Mouse (Mus musculus) kidney, postnatal 4 days (tissue): ENCODE data around the gene Usp48.

Source experiments
- DNase-seq, 2 experiments: peaks; one replicate each; pipeline ENCODE4 v3.0.0; 2021; ENCODE audit warnings: mixed read lengths in 2 of 2

Gene Usp48

GRCm38 (mm10) chr4:137692107-137692902 is 98.8 kb downstream of the Usp48 start:
- no peak for DNase-seq

DNA sequence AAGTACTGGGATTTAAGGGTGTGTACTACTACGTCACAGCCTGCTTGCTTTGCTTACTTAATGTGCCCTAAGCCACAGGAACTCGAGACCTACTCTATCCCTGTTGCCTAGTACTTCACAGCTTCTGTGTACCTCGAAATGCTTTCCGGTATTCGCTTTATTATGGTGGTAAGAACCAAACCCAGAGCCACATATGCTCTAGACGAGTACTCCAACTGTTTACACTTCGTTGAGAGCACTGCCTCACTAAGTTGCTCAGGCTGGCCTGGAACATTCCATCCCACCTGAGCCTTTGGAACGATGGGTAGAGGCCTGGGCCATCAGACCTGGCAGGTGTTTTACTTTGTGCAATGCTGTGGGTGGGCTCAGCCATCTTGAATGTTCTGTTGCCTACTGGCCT is 101.7 kb downstream of the Usp48 start:
- no peak for DNase-seq

GRCm38 (mm10) chr4:137695900-137696299 is 102.3 kb downstream of the Usp48 start:
- DNase-seq: peak in 1 of 2 experiments; percentile 49

DNA sequence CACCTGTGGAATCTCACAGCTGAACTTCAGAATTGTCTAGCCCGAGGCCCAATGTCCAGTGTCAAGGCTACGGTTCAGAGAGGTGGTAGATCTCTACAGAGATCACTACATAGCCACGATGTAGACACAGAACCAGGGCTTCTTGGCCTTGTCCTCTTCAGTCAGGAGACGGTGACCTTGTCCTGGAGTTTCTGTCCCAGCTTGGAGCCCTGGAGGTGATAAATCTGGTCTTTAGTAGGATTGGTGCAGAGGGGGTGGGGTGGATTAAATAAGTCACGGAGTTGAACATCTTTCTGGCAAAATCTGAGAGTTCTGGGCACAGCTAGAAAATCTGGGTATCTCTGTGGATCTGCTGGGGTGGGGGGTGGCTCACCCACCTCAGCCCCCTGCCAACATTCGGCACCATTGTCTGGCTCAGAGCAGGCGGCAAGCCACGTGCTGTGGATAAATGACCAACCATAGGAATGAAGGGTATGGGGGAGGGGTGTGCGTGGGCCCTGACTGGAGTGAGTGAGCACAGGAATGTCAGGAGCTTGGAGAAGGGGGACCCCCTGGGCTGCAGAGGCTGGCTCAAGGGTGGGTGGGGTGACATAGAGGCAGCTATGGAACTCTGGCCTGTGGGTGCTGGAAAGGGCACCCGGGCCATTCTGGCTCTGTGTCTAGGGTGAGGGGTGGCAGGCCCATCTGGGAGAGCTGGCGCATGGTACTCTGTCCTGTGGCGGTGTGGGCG is 103.8 kb downstream of the Usp48 start:
- DNase-seq: peak; percentile 71 to 84

DNA sequence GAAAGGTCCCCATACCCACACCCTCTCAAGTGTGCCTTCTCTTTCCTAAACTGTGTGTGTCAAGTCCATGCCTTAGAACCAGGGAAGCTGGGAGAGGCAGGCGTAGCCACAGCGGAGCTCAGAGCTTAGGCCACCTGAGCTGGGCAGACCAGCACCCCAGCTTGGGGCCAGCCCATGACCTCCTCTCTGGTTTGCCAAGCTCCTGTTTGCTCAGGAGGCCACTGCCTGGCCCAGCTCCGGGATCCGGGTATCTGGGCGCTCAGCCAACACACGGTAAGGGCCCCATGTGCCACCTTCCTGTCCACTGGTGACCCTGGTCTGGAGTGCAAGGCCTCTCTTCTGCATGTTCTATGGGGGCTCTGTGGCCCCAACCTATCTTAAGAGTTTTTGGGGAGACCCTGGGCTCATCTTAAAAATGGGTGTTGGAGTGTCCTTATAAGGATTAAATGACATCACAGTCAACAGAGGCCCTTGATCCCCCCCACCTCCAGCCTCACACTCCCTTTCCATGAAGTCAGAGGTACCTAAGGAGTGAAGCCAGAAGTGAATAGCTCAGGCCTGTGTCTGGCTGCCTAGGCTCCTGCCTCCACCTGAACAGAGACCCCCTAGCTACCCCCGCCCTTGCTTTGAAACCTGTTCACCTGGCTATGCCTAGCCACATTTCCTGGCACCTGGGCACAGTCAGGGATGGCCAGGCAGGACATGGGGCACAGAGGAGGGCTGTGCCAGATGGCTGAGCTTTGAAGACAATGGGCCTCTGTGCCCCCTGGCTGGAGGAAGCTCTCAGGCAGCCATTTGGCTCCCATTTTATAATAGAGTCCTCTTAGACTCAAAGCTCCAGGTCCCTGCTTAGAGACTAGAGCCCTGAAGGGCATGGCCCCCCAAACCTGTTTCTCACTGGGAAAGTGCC is 104.8 kb downstream of the Usp48 start:
- peak; percentile 44 to 69 for DNase-seq

DNA sequence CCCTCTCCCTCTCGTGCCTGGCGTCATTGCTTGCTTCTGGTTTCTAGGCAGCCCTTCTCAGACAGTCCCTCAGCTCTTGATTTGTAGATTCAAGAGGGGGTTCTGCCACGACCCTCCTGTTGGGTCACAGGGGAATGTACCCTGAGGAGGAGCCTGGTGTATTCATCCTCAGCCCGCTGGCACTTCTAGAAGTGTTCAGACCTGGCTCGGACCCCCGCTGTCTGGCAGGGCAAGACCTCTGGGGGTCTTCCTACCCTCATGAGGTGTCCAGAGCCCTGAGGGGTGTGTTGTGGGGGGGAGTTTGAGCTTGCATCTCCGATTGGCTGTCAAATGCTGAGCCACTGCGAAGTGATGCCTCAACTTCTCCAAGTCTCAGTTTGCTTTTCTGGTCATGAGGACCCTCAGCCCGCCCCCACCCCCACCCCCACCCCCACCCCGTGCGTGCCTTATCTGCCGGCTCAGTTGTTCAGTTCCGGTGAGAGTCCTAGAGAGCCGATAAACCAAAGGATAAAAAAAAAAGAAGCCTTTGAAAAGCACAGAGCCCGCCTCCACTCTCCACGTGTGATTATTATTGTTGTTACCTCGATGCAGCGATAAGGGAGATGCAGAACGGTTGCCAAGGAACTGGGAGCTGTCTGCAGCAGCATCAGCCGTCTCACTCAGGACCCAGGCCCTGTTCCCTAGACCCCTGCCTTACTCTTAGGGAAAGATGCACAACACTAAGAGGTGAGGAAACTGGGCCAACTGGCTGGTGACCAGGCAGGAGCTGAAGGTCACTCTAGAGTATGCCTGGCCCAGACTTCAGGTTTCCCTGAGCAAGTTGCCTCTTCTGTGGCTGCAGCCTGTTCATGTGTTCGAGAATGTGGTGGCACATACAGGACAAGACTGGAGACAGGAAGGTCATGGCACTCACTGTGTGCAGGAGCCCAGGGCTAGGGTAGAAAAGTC is 106.0 kb downstream of the Usp48 start:
- DNase-seq: no peak

DNA sequence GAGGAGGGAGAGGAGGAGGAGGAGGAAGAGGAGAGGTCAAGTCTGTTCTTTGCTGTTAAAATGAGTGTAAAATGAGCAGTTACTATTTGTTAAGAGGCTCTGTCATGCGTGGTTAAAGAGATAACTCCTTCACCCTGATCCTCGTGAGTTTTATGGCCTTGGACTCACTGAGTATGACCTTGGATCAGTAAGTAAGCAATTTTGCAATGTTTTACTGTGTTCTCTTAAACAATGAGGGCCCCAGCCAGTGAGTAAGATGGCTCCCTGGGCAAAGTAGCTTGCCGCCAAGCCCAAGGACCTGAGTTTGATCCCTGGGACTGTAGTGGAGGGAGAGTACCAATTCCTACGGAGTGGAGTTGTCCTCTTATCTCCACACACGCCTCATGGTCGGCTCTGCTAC is 107.4 kb downstream of the Usp48 start:
- no peak for DNase-seq

- no peak for DNase-seq
These were observed 109.5 kb downstream of the Usp48 start for GRCm38 (mm10) chr4:137703077-137703476.

GRCm38 (mm10) chr4:137704561-137704960 is 111.0 kb downstream of the Usp48 start:
- DNase-seq: no peak

DNA sequence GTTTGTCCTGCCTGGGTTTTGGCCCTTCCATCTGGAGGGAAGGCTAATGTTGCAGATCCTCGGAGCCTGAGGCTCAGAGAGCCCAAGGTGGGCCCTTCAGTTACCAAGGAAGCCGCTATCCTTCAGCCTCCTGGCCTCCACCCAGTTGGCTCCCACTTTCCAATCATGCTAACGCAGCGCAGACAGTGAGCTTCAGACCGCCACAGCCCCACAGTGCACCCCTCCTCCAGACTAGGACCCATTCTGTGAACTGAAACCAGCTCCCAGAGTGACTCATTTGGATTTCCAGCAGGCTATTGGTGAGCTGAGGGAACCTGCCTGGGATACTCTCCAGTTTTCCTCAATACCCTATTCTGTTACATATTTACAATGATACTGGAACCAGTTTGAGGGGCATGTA is 111.8 kb downstream of the Usp48 start:
- no peak for DNase-seq

GRCm38 (mm10) chr4:137706510-137706909 is 113.0 kb downstream of the Usp48 start:
- no peak for DNase-seq

- DNase-seq: peak; percentile 96 to 97
These were observed 113.8 kb downstream of the Usp48 start for GRCm38 (mm10) chr4:137707216-137707990.
